Comparison of ENCODE assay signal across 8 mouse cellular contexts in the genomic region with DNA sequence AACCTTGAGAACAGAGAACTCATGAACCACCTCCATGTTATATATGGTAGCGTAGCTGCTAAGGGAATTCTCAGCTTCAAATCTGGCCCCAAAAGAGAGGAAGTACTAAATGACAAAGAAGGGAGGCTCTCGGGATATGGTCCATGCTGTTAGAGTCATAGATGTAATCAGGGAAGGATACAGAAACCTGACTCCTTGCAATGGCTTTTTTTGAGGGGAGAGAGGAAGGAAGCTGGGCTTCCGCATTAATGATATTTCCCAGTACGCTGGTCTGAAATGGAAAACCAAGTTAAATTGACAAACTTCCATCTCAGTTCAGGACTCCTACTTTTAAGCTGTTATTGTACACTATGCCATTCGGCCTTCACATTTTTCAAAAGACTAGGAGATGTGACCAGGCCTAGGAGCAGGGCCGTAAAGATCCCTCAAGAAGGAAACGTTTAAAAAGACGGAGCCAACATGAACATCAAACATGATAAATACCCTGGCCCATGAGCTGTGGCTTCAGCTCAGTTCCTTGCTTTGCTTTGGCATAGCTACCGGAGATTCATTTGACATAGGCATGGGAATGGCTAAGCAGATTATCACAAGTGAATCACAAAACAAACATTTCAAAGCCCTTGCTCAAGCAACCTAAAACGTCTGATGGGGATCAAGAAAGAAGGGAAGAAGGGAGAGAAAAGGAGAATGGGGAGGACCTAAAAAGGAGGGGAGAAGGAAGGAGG.
A peak's percentile ranks its signal among the peaks of the same experiment; 100 is the strongest.
DNase-seq lines count a peak whose midpoint lies in the region; ATAC-seq lines count a peak whose summit lies in the region.

No protein-coding gene starts in this region.

- peaks cover 31% of the 10 kb centered on the region for H3K4me1 ChIP-seq in hindbrain, embryonic 13.5 days (replicated peaks)
- peaks cover 20% of the 10 kb centered on the region for H3K4me1 ChIP-seq in midbrain, embryonic 16.5 days (ENCODE audit: control insufficient read depth, insufficient read depth, low read length)

- no peaks in the 10 kb centered on the region for H3K9me3 ChIP-seq in hindbrain, embryonic 13.5 days
- H3K9me3 ChIP-seq in midbrain, embryonic 16.5 days (replicated peaks; ENCODE audit: control insufficient read depth, low read length, poor library complexity, severe bottlenecking) = no peaks in the 10 kb centered on the region

- H3K9ac ChIP-seq in hindbrain, embryonic 13.5 days = no peak overlapping the region
- H3K9ac ChIP-seq in midbrain, embryonic 16.5 days (ENCODE audit: low read depth, low read length) = no peak overlapping the region

- H3K36me3 ChIP-seq in hindbrain, embryonic 13.5 days = no peaks in the 10 kb centered on the region
- H3K36me3 ChIP-seq in midbrain, embryonic 16.5 days (ENCODE audit: control insufficient read depth, insufficient read depth, low read length) = no peaks in the 10 kb centered on the region

- H3K27ac ChIP-seq in hindbrain, embryonic 13.5 days = peak overlapping the region; percentile 88
- H3K27ac ChIP-seq in midbrain, embryonic 16.5 days (ENCODE audit: low read length) = peak overlapping the region; percentile 72; the same call in 1 of the 2 replicates

- WGBS in hindbrain, embryonic 13.5 days = 56% methylated on average over 10 of the region's 10 CpGs
- 47% methylated on average over 10 of the region's 10 CpGs for WGBS in midbrain, embryonic 16.5 days

- H3K4me3 ChIP-seq in hindbrain, embryonic 13.5 days = no peak overlapping the region
- no peak overlapping the region for H3K4me3 ChIP-seq in midbrain, embryonic 16.5 days (ENCODE audit: low read depth, low read length)

- intact Hi-C loops in heart, postnatal 14 days (cut with DNase I) = loop anchor here (2.0 to 5.0 kb wide), 2 partner anchors 46 to 69 kb away; no protein-coding TSS in a partner anchor
- intact Hi-C loops in left cerebral cortex, postnatal 14 days (cut with DNase I) = no loop called here

- H3K4me2 ChIP-seq in hindbrain, embryonic 13.5 days = no peak overlapping the region
- H3K4me2 ChIP-seq in midbrain, embryonic 16.5 days (ENCODE audit: low read length) = no peak overlapping the region

- peak; percentile 40 for DNase-seq in heart, adult 8-10 months (ENCODE audit: low spot score)
- no peak for DNase-seq in heart, postnatal 14 days
- peak; percentile 5 for DNase-seq in R1 (ENCODE audit: low read depth, low spot score)
- no peak for DNase-seq in ovary, postnatal 10 days (ENCODE audit: low spot score)
- DNase-seq in left cerebral cortex, postnatal 14 days (ENCODE audit: low spot score in 2 of 2) = no peak
- no peak for DNase-seq in left cerebral cortex, adult 18-20 months (ENCODE audit: low spot score in 2 of 2)

- no peak for ATAC-seq in hindbrain, embryonic 13.5 days (ENCODE audit: low FRiP score)
- ATAC-seq in midbrain, embryonic 16.5 days = no peak

- no peaks in the 10 kb centered on the region for H3K27me3 ChIP-seq in hindbrain, embryonic 13.5 days
- H3K27me3 ChIP-seq in midbrain, embryonic 16.5 days (ENCODE audit: control insufficient read depth, insufficient read depth, low read depth, low read length) = no peaks in the 10 kb centered on the region

Comparison
In these comparisons a context has a peak if more than half of its experiments do, and no peak if none do; other contexts are left out.
1. DNase-seq: peak in heart, adult 8-10 months (single experiment) and R1 (single experiment); none in heart, postnatal 14 days (0 of 2), ovary, postnatal 10 days (single experiment), left cerebral cortex, postnatal 14 days (0 of 2) and left cerebral cortex, adult 18-20 months (0 of 2).